17 mouse cellular contexts compared by ENCODE assay signal in the genomic region with DNA sequence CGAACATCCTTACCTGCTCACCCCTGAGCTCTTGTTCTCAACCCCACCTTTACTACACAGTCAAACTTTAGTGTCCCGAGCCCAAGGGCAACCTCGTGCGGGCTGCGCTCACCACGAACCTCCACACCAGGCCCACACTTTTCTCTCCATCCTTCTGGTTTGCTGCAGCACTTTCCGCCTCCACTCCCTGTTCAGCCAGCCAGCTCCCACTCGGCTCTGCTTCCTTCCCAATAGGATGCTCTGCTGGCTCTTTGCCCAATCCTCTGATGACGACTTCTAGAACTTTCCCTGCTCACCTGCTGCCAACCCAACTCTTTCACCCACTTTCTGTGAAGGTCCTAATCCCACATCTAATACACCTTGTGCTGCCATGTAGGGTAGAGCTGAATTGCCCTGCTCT. TPM values are rescaled to one million over a fixed set of nuclear protein-coding genes. Genes with fewer than 3 reads are reported as not detected.
DNase-seq lines count a peak whose midpoint lies in the region.
"Had no signal": no experiment of that assay in that cellular context is flagged by ENCODE, and none has a peak within 500 bp of the region (broad histone marks: within the 10 kb centered on the region; RNA-seq: fewer than 3 reads in every experiment).

No protein-coding gene starts in this region.

- peak; percentile 45 to 84 for DNase-seq in frontal cortex, adult 2 months (ENCODE audit: extremely low spot score in 1 of 2, low spot score in 1 of 2)
- DNase-seq in frontal cortex, postnatal 10 days (ENCODE audit: low spot score in 2 of 2): no peak
- DNase-seq in lung, postnatal 14 days: peak; percentile 51
- no peak for DNase-seq in lung, adult 18-20 months
- peak; percentile 64 to 70 for DNase-seq in left cerebral cortex, postnatal 14 days (ENCODE audit: low spot score in 2 of 2)
- DNase-seq in right cerebral cortex, postnatal 36 days (ENCODE audit: low spot score in 2 of 2): peak; percentile 49 to 59
- no peak for DNase-seq in urinary bladder, postnatal 25 days (ENCODE audit: low spot score)
- DNase-seq in adrenal gland, adult 18-20 months (ENCODE audit: low spot score in 2 of 2): no peak
- DNase-seq: adrenal gland, postnatal 25 days; cerebellum, adult 18-20 months; heart, postnatal 4 days; layer of hippocampus, postnatal 36 days; spleen, adult 18-20 months; thymus, adult 18-20 months had no signal

- intact Hi-C loops in left cerebral cortex, postnatal 14 days (cut with DNase I): loop anchor here (2.0 kb wide), 1 partner anchor 191 kb away; no protein-coding TSS in a partner anchor

RNA-seq across cellular contexts. Expression of gene Ptgfrn, which starts 6.3 kb away (rescaled TPM):
- 9.9 and 10.6 TPM in 2 replicates for polyA plus RNA-seq in frontal cortex, adult 2 months (2012; rRNA removed)
- total RNA-seq in left cerebral cortex, postnatal 14 days (2021): 10 to 100 TPM; 40.8 to 47.1 TPM
- 10 to 100 TPM; 24.3 to 28.0 TPM for total RNA-seq in adrenal gland, adult 18-20 months (2021)
- total RNA-seq: CH12.LX; granulocyte monocyte progenitor cell, adult 5-6 weeks; MEL had no signal

Comparison
In these comparisons a context has a peak if more than half of its experiments do, and no peak if none do; other contexts are left out.
1. DNase-seq: peak in frontal cortex, adult 2 months (2 of 2), lung, postnatal 14 days (single experiment), left cerebral cortex, postnatal 14 days (2 of 2) and right cerebral cortex, postnatal 36 days (2 of 2); none in frontal cortex, postnatal 10 days (0 of 2), lung, adult 18-20 months (0 of 2), urinary bladder, postnatal 25 days (single experiment) and adrenal gland, adult 18-20 months (0 of 2).